Mouse (Mus musculus) heart, postnatal 0 days (tissue): ENCODE data around the gene Hbq1b. TPM values are rescaled to one million over a fixed set of nuclear protein-coding genes. Genes with fewer than 3 reads are reported as not detected.

Experiments used
- ATAC-seq: fragments of 200-750 bp; cut with Nextera tagmentation; 2 replicates; pipeline ENCODE4 v1.8.0; 2017; ENCODE audit warnings: low read depth, moderate number of reproducible peaks, moderate library complexity; ENCODE audit not compliant: insufficient read depth
- DNase-seq: peaks from one replicate; pipeline ENCODE4 v3.0.0-alpha.2; 2016; ENCODE audit warnings: low spot score
- H3K27ac ChIP-seq: fragments of 300-500 bp; sonication (generic); 2 replicates; pipeline ENCODE4 v1.5.1; 2014; ENCODE audit warnings: low read depth, mild to moderate bottlenecking
- H3K27me3 ChIP-seq: fragments of 300-500 bp; sonication (generic); 2 replicates; pipeline ENCODE4 v1.6.1; 2014; ENCODE audit warnings: low read length, mixed read lengths; ENCODE audit not compliant: control insufficient read depth, insufficient read depth
- H3K36me3 ChIP-seq: fragments of 300-500 bp; sonication (generic); replicated peaks from 2 replicates; pipeline ENCODE4 v1.6.1; 2014; ENCODE audit warnings: low read length, mixed read lengths; ENCODE audit not compliant: control insufficient read depth, insufficient read depth
- H3K4me1 ChIP-seq: fragments of 300-500 bp; sonication (generic); 2 replicates; pipeline ENCODE4 v1.6.1; 2014; ENCODE audit warnings: antibody characterized with exemption; ENCODE audit not compliant: control insufficient read depth, insufficient read depth
- H3K4me2 ChIP-seq: fragments of 300-500 bp; sonication (generic); 2 replicates; pipeline ENCODE4 v1.6.1; 2014; ENCODE audit warnings: low read depth, mild to moderate bottlenecking, low read length, moderate library complexity
- H3K4me3 ChIP-seq: fragments of 300-500 bp; sonication (generic); 2 replicates; pipeline ENCODE4 v1.5.1; 2014; ENCODE audit warnings: low read depth, low read length
- H3K9ac ChIP-seq: fragments of 300-500 bp; sonication (generic); replicated peaks from 2 replicates; pipeline ENCODE4 v1.6.1; 2014; ENCODE audit warnings: low read depth, low read length, mixed read lengths
- H3K9me3 ChIP-seq: fragments of 300-500 bp; sonication (generic); replicated peaks from 2 replicates; pipeline ENCODE4 v1.6.1; 2016; ENCODE audit warnings: low read length; ENCODE audit not compliant: control insufficient read depth
- CTCF ChIP-seq: IDR thresholded peaks from 2 replicates; pipeline ENCODE4 v1.5.1; 2016; ENCODE audit warnings: antibody characterized with exemption, control low read depth, low read depth
- EP300 ChIP-seq: IDR thresholded peaks from 2 replicates; pipeline ENCODE4 v1.6.1; 2016; ENCODE audit warnings: antibody characterized with exemption, low read depth
- WGBS: fragments of 180-500 bp; shearing (Covaris S2); extraction: QIAGEN DNeasy Blood & Tissue Kit; methylation state at CpG from one replicate; pipeline ENCODE4 v1.1.7; 2014; 5-methylcytosine and 5-hydroxymethylcytosine counted together
- polyA plus RNA-seq: library from polyadenylated mRNA; unstranded; fragments of >200 nt; fragmentation: Nextera tagmentation; extraction: Ambion mirVana; gene quantifications from 2 replicates; pipeline ENCODE4 v1.2.1, GENCODE M21; 2015
- total RNA-seq: library from RNA; depleted of rRNA; stranded (reverse); fragments of >200 nt; gene quantifications from 2 replicates; pipeline ENCODE4 v1.2.3, GENCODE M21; 2014; ENCODE audit warnings: low replicate concordance

The Hbq1b gene
- total and polyA plus RNA-seq, 2 experiments from 2014 or later = 0.90 TPM; not detected in 1

GRCm38 (mm10) chr11:32262674-32263415 lies 23.9 kb upstream of the Hbq1b start:
- H3K9me3 ChIP-seq = no peaks in the 10 kb centered on the region
- no peak overlapping the region for H3K27ac ChIP-seq

GRCm38 (mm10) chr11:32265117-32265738 lies 21.5 kb upstream of the Hbq1b start:
- Histone ChIP-seq H3K27ac (no peak overlapping the region), H3K9ac (no peak overlapping the region)
- 89% methylated on average over 3 of the region's 3 CpGs for WGBS

More at GRCm38 (mm10) chr11:32262674-32263415, 23.9 kb upstream of the Hbq1b start:
- Histone ChIP-seq H3K27me3 (no peaks in the 10 kb centered on the region), H3K36me3 (peaks cover 27% of the 10 kb centered on the region; the same call in 1 of the 2 replicates), H3K4me2 (no peak overlapping the region), H3K4me1 (peaks cover 2% of the 10 kb centered on the region; the same call in 1 of the 2 replicates), H3K9ac (no peak overlapping the region), H3K4me3 (no peak overlapping the region)
- TF ChIP-seq CTCF (no peak), EP300 (no peak)
- DNase-seq = no peak
- ATAC-seq = no peak
- 67% methylated on average over 10 of the region's 10 CpGs for WGBS

GRCm38 (mm10) chr11:32266194-32266593 lies 20.6 kb upstream of the Hbq1b start:
- DNase-seq = no peak
- no peak overlapping the region for H3K27ac ChIP-seq
- WGBS = 91% methylated on average over 6 of the region's 6 CpGs

More at GRCm38 (mm10) chr11:32265117-32265738, 21.5 kb upstream of the Hbq1b start:
- Histone ChIP-seq H3K4me2 (no peak overlapping the region), H3K4me1 (peaks cover 4% of the 10 kb centered on the region; the same call in 1 of the 2 replicates), H3K27me3 (no peaks in the 10 kb centered on the region), H3K9me3 (no peaks in the 10 kb centered on the region), H3K4me3 (no peak overlapping the region), H3K36me3 (peaks cover 22% of the 10 kb centered on the region; the same call in 1 of the 2 replicates)
- no peak for DNase-seq
- ATAC-seq = no peak
- TF ChIP-seq EP300 (no peak), CTCF (no peak)

GRCm38 (mm10) chr11:32266776-32267175 lies 20.0 kb upstream of the Hbq1b start:
- TF ChIP-seq EP300 (no peak), CTCF (no peak)
- peak overlapping the region; percentile 79 for H3K4me2 ChIP-seq
- H3K36me3 ChIP-seq = 0 out of 2 replicates have a peak, but pooled peaks cover 10% of the 10 kb centered on the region
- ATAC-seq (no peak), DNase-seq (no peak)
- no peaks in the 10 kb centered on the region for H3K27me3 ChIP-seq
- H3K9me3 ChIP-seq = no peaks in the 10 kb centered on the region
- H3K27ac ChIP-seq = peak overlapping the region; percentile 91
- H3K4me1 ChIP-seq = peaks cover 4% of the 10 kb centered on the region; the same call in 1 of the 2 replicates
- 22% methylated on average over 6 of the region's 6 CpGs for WGBS
- H3K4me3 ChIP-seq = peak overlapping the region; percentile 87
- H3K9ac ChIP-seq = peak overlapping the region; percentile 92

More at GRCm38 (mm10) chr11:32266194-32266593, 20.6 kb upstream of the Hbq1b start:
- ATAC-seq = no peak
- Histone ChIP-seq H3K9ac (no peak overlapping the region), H3K4me3 (no peak overlapping the region), H3K9me3 (no peaks in the 10 kb centered on the region), H3K27me3 (no peaks in the 10 kb centered on the region), H3K4me1 (peaks cover 4% of the 10 kb centered on the region; the same call in 1 of the 2 replicates), H3K4me2 (no peak overlapping the region), H3K36me3 (peaks cover 13% of the 10 kb centered on the region; the same call in 1 of the 2 replicates)
- TF ChIP-seq CTCF (no peak), EP300 (no peak)

- H3K27ac ChIP-seq = peak within 1 kb of the TSS; percentile 91
- peak within 1 kb of the TSS; percentile 92 for H3K9ac ChIP-seq
- H3K4me1 ChIP-seq = peaks cover 4% of the 10 kb centered on the region; the same call in 1 of the 2 replicates
- DNase-seq = peak; percentile 93
- TF ChIP-seq EP300 (no peak), CTCF (no peak)
- H3K4me3 ChIP-seq = peak within 1 kb of the TSS; percentile 87
- H3K9me3 ChIP-seq = no peaks in the 10 kb centered on the region
- H3K27me3 ChIP-seq = no peaks in the 10 kb centered on the region
- WGBS = under 1% methylated on average over 54 of the region's 54 CpGs
- peak within 1 kb of the TSS; percentile 79 for H3K4me2 ChIP-seq
- peak; percentile 100 for ATAC-seq
- 0 out of 2 replicates have a peak, but pooled peaks cover 6% of the 10 kb centered on the region for H3K36me3 ChIP-seq
These were observed 19.4 kb upstream of the Hbq1b start, which contains the start of gene Nprl3 for GRCm38 (mm10) chr11:32267188-32267884. TSS of gene Nprl3 (minus strand) at chr11:32267707.
